Comparison of ENCODE assay signal across 8 mouse cellular contexts in the genomic region with DNA sequence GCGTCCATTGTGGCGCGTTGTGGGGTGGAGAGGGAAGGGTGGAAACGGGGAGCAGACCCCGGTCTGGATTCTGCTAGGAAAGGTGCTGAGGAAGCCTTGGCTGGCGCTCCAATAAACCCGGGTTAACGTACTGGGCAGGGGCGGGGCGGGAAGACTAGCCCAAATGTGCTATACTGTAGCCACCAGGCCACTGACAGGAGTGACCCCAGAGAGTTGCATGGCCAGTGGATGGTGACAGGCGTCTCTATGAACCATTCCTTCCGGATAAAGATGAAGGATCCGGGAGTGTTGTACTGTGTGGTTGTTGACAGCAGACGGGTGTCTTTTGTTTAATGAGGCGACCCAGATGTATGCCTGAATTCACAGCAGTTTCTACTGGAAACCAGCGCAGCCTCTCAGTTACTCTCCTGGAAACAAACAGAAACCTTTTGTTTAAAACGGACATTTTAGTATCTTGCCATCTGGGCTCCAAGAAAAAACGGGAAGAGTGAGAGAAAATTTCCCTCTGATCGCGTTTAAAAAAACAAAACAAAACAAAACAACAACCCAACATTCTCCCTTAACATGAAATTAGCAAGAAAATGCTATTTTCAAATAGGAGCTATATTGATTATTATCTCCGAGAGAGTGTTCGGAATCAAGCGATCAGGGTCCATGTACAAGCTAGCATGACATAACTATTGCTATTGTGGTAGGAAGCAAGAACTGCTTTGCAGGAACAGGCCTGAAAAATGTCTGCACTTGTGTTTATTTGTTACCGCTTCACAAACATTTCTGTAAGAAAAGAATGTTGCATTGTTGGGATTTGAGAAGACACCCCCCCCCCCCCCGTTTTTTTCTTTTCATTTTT. TPM values are rescaled to one million over a fixed set of nuclear protein-coding genes. Genes with fewer than 3 reads are reported as not detected.
A peak's percentile ranks its signal among the peaks of the same experiment; 100 is the strongest.
DNase-seq lines count a peak whose midpoint lies in the region; ATAC-seq and TF ChIP-seq lines count a peak whose summit lies in the region.

No protein-coding gene starts in this region.

- DNase-seq in heart, adult 11 months: peak; percentile 98
- no peak for DNase-seq in heart, postnatal 14 days
- DNase-seq in hindbrain, embryonic 10.5 days (ENCODE audit: low spot score): no peak
- DNase-seq in liver, embryonic 13.5 days: no peak
- DNase-seq in retina, embryonic 14.5 days (ENCODE audit: low spot score): peak; percentile 67
- DNase-seq in thymus, adult 18-20 months: no peak
- DNase-seq in cerebellum, postnatal 36 days: no peak

- H3K36me3 ChIP-seq in hindbrain, embryonic 10.5 days: no peaks in the 10 kb centered on the region
- H3K36me3 ChIP-seq in liver, embryonic 13.5 days: no peaks in the 10 kb centered on the region

- peak overlapping the region; percentile 93 for H3K27ac ChIP-seq in bone marrow, adult 2 months (ENCODE audit: control insufficient read depth, insufficient read depth, low read depth, low read length, poor library complexity)
- H3K27ac ChIP-seq in hindbrain, embryonic 10.5 days: peak overlapping the region; percentile 99
- peak overlapping the region; percentile 78 for H3K27ac ChIP-seq in liver, embryonic 13.5 days

- peak overlapping the region; percentile 78 for H3K4me2 ChIP-seq in liver, embryonic 13.5 days

- H3K4me1 ChIP-seq in bone marrow, adult 2 months (ENCODE audit: control insufficient read depth, insufficient read depth, low read length): no peaks in the 10 kb centered on the region; the same call in 1 of the 2 replicates
- peaks cover 63% of the 10 kb centered on the region for H3K4me1 ChIP-seq in hindbrain, embryonic 10.5 days (replicated peaks)
- H3K4me1 ChIP-seq in liver, embryonic 13.5 days (replicated peaks): peaks cover 50% of the 10 kb centered on the region

- ATAC-seq in liver, embryonic 13.5 days (ENCODE audit: low read depth): peak; percentile 17; the same call in 1 of the 2 replicates

- no peaks in the 10 kb centered on the region for H3K9me3 ChIP-seq in hindbrain, embryonic 10.5 days
- no peaks in the 10 kb centered on the region for H3K9me3 ChIP-seq in liver, embryonic 13.5 days (replicated peaks)

- H3K4me3 ChIP-seq in bone marrow, adult 2 months (replicated peaks; ENCODE audit: control insufficient read depth, low read depth, low read length): peak overlapping the region; percentile 99
- H3K4me3 ChIP-seq in hindbrain, embryonic 10.5 days: peak overlapping the region; percentile 97
- H3K4me3 ChIP-seq in liver, embryonic 13.5 days (replicated peaks): peak overlapping the region; percentile 69

- no peak for TF ChIP-seq CTCF in bone marrow, adult 2 months (IDR thresholded peaks at IDR 0.05; ENCODE audit: control insufficient read depth, insufficient read depth, low read length)

- no peaks in the 10 kb centered on the region for H3K27me3 ChIP-seq in hindbrain, embryonic 10.5 days (ENCODE audit: insufficient read depth, poor library complexity, severe bottlenecking)
- peaks cover 66% of the 10 kb centered on the region for H3K27me3 ChIP-seq in liver, embryonic 13.5 days

- 6% methylated on average over 25 of the region's 25 CpGs for WGBS in bone marrow, adult 2 months
- WGBS in hindbrain, embryonic 10.5 days: 15% methylated on average over 25 of the region's 25 CpGs
- WGBS in liver, embryonic 13.5 days (ENCODE audit: insufficient replicate concordance): 12% methylated on average over 25 of the region's 25 CpGs

- H3K9ac ChIP-seq in liver, embryonic 13.5 days: peak overlapping the region; percentile 78

- no peak for TF ChIP-seq POLR2A in bone marrow, adult 2 months (IDR thresholded peaks at IDR 0.05; ENCODE audit: borderline replicate concordance, control insufficient read depth, low read depth, low read length)

- intact Hi-C loops in heart, postnatal 14 days (cut with DNase I): loop anchor here (5.0 kb wide), 3 partner anchors 63 to 193 kb away; no protein-coding TSS in a partner anchor

RNA-seq across cellular contexts. Expression of a gene that starts 1.3 kb away (rescaled TPM):
- 10 to 100 TPM; 29.7 to 34.2 TPM for total RNA-seq in heart, postnatal 14 days (2021)
- polyA plus RNA-seq in bone marrow, adult 2 months (2011; ENCODE audit: insufficient read depth, insufficient read length, low replicate concordance, missing spikeins): 9.0 and 20.0 TPM in 2 replicates
- 23.1 and 26.7 TPM in 2 replicates for polyA plus RNA-seq in hindbrain, embryonic 10.5 days (2016; fragmentation: Nextera tagmentation; extraction: Ambion mirVana)
- 4.0 and 4.2 TPM in 2 replicates for polyA plus RNA-seq in liver, embryonic 13.5 days (2015; fragmentation: Nextera tagmentation; extraction: Ambion mirVana)

Comparison
In these comparisons a context has a peak if more than half of its experiments do, and no peak if none do; other contexts are left out.
1. DNase-seq: peak in heart, adult 11 months (single experiment) and retina, embryonic 14.5 days (single experiment); none in heart, postnatal 14 days (0 of 2), hindbrain, embryonic 10.5 days (single experiment), liver, embryonic 13.5 days (single experiment), thymus, adult 18-20 months (0 of 2) and cerebellum, postnatal 36 days (0 of 2).
2. Peak in every context shown above with its lines, with median percentiles within 50 percentile points of each other: H3K27ac ChIP-seq and H3K4me3 ChIP-seq.